Mouse (Mus musculus): ENCODE measurements around the gene Mical2. TPM values are rescaled to one million over a fixed set of nuclear protein-coding genes. Genes with fewer than 3 reads are reported as not detected.

Mical2 gene
- polyA plus RNA-seq, 1 experiment from 2014 or later, result 1.9 TPM

DNA sequence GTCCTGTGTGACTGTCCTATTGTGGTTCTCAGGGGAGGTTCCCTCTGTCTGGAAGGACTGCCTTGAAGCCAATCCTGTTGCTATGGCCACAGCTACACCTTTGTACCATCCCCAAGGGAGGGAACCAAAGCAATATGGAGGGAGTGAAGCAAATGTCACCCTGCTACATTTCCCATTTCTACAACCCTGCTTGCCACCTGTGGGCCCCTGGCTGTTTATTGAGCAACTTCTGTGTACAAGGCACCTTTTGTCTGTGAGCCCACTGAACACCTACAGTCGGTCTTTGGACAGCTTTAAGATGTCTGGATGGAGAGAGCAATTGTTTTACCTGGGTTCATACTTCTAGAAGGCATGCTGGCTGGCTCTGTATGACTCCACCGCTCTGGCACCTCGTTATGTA is 46.0 kb downstream of the Mical2 start:
- WGBS, result 85% methylated on average over 3 of the region's 3 CpGs
- H3K9ac ChIP-seq, result no peak overlapping the region
- no peak for ATAC-seq (ENCODE audit: low read depth)
- H3K27me3 ChIP-seq, result no peaks in the 10 kb centered on the region
- H3K4me1 ChIP-seq (replicated peaks), result peaks cover 40% of the 10 kb centered on the region
- no peak overlapping the region for H3K4me3 ChIP-seq
- no peaks in the 10 kb centered on the region for H3K36me3 ChIP-seq
- H3K9me3 ChIP-seq, result no peaks in the 10 kb centered on the region
- H3K27ac ChIP-seq (replicated peaks), result no peak overlapping the region
- no peak overlapping the region for H3K4me2 ChIP-seq

DNA sequence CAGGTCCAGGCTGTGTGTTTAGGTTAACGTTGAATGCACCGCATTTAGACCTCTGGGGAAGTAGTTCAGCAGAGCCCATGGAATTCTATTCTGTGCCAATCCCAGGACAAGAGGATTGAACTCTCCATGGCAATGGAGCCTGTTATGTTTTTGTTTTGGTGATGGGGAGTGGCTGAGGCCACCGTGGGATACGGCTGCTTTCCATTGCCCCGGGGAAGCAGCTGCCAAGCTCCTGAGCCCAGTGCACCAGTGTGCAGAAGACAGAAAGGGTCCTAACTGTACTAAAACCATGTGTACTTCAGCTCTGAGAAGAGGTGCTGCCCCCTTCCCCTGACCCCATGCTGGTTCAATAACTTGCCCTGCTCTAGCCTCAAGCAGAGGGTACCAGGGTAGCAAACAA is 47.0 kb downstream of the Mical2 start:
- no peaks in the 10 kb centered on the region for H3K36me3 ChIP-seq
- H3K27me3 ChIP-seq, result no peaks in the 10 kb centered on the region
- no peak overlapping the region for H3K4me2 ChIP-seq
- 34% methylated on average over 5 of the region's 5 CpGs for WGBS
- H3K4me1 ChIP-seq (replicated peaks), result peaks cover 40% of the 10 kb centered on the region
- H3K9ac ChIP-seq, result no peak overlapping the region
- H3K9me3 ChIP-seq, result no peaks in the 10 kb centered on the region
- H3K4me3 ChIP-seq, result no peak overlapping the region
- H3K27ac ChIP-seq (replicated peaks), result peak overlapping the region; percentile 46
- peak; percentile 50 for ATAC-seq (ENCODE audit: low read depth)

DNA sequence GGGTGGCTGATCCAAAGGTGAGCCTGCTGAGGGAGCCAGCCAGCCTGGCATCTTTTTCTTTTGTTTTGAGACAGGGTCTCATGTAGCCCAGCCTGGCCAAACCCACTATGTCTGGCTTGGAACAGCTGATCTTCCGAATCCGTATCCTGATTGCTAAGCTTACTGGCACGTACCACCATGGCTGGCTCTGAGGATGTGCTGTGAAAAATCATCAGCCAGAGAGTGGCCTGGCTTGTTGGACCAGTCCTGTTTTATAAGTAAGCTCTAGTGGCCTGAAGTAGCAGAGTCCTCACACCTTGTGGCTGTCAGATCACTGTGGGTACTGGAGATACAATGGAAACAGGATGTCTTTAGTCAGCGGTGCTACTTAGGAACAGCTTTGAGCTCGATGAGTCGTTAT is 47.8 kb downstream of the Mical2 start:
- Histone ChIP-seq H3K27me3 (no peaks in the 10 kb centered on the region), H3K4me2 (no peak overlapping the region), H3K27ac (replicated peaks) (no peak overlapping the region), H3K9ac (no peak overlapping the region), H3K9me3 (no peaks in the 10 kb centered on the region), H3K4me1 (replicated peaks) (peaks cover 40% of the 10 kb centered on the region), H3K36me3 (no peaks in the 10 kb centered on the region), H3K4me3 (no peak overlapping the region)
- no peak for ATAC-seq (ENCODE audit: low read depth)
- WGBS, result 81% methylated on average over 6 of the region's 6 CpGs

DNA sequence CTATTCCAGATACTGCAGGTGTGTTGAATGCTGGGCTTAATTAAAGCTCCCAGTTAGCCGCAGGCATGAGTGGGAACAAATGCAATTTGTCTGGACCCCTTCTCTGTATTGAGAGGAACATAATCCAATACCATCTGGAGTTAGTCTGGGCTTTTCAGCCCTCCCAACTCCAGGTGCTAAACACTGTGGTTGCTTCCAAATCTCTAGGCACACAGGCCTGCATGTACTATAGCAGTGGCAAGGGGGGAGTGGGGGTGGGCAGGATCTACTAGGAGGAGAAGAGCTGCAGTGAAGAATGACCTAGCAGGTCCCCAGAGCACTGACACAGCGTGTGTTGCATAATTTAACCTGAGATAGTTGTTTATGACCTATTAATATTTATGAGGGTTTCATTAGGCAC is 49.0 kb downstream of the Mical2 start:
- no peak overlapping the region for H3K4me3 ChIP-seq
- H3K9me3 ChIP-seq, result no peaks in the 10 kb centered on the region
- no peak overlapping the region for H3K9ac ChIP-seq
- H3K36me3 ChIP-seq, result no peaks in the 10 kb centered on the region
- WGBS, result 43% methylated on average over 2 of the region's 2 CpGs
- H3K4me2 ChIP-seq, result no peak overlapping the region
- ATAC-seq (ENCODE audit: low read depth), result no peak
- no peak overlapping the region for H3K27ac ChIP-seq (replicated peaks)
- H3K4me1 ChIP-seq (replicated peaks), result peaks cover 40% of the 10 kb centered on the region
- no peaks in the 10 kb centered on the region for H3K27me3 ChIP-seq

DNA sequence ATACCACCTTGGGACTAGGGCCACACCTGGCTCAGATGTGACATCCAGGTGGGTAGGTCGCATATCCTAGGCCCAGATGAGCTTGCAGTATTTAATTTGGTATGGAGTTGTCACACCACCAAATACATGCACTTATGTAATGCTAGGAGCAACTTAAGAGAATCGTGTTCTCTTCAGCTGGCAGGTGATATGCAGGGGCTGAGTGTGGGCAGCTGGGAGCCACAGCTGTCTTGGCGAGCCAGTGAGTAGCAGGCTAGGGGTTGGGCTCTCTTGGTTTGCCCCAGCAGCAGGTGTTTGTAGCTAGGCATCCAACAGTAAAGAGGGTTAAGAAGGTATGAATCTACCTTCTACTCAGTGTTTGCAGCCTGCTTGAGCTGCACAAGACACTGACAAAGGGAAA is 49.4 kb downstream of the Mical2 start:
- H3K27me3 ChIP-seq, result no peaks in the 10 kb centered on the region
- no peak overlapping the region for H3K4me2 ChIP-seq
- WGBS, result 69% methylated on average over 3 of the region's 3 CpGs
- H3K36me3 ChIP-seq, result no peaks in the 10 kb centered on the region
- ATAC-seq (ENCODE audit: low read depth), result no peak
- H3K27ac ChIP-seq (replicated peaks), result no peak overlapping the region
- H3K4me3 ChIP-seq, result no peak overlapping the region
- H3K4me1 ChIP-seq (replicated peaks), result peaks cover 40% of the 10 kb centered on the region
- no peaks in the 10 kb centered on the region for H3K9me3 ChIP-seq
- H3K9ac ChIP-seq, result no peak overlapping the region

DNA sequence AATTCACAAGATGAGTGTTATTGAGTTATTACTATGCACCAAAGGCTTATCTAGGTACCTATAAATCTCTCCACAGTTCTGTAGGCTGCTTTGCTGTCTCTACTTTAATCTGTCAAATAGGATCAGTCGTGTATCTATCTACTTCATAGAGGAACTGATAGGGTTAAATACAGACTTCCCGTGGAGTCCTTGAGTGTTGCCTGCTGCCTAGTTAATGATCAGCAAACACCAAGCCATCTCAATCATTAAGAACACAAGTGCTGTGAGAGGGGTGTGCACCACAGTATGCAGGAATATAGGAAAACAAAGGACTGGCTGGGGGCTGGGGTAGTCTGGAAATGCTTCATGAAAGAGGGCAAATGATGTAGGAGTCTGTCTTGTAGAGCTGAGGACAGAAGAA is 50.2 kb downstream of the Mical2 start:
- no peaks in the 10 kb centered on the region for H3K36me3 ChIP-seq
- no peak overlapping the region for H3K9ac ChIP-seq
- 26% methylated on average over 2 of the region's 2 CpGs for WGBS
- H3K9me3 ChIP-seq, result no peaks in the 10 kb centered on the region
- H3K27ac ChIP-seq (replicated peaks), result no peak overlapping the region
- H3K4me3 ChIP-seq, result no peak overlapping the region
- ATAC-seq (ENCODE audit: low read depth), result no peak
- peaks cover 37% of the 10 kb centered on the region for H3K4me1 ChIP-seq (replicated peaks)
- H3K4me2 ChIP-seq, result no peak overlapping the region
- no peaks in the 10 kb centered on the region for H3K27me3 ChIP-seq

DNA sequence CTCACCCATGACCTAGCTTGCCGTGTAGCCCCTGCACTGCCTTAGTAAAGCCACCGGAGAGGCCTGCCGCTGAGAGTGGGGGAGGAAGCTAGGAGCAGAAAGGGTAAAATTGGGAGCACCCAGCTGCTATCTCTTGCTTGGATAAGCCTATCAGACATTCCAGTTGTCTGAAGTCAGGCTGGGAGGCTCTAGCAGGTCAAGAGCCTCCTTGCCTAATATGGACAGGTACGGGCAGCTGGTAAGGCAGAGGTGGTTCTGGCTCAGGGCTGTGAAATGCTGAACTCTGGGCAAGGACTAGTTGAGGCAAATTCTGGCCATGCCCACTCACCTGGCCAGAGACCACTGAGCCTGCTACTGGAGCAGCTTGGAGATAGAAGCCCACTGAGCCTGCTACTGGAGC is 51.2 kb downstream of the Mical2 start:
- no peak for ATAC-seq (ENCODE audit: low read depth)
- H3K27me3 ChIP-seq, result no peaks in the 10 kb centered on the region
- no peak overlapping the region for H3K4me3 ChIP-seq
- no peak overlapping the region for H3K9ac ChIP-seq
- no peak overlapping the region for H3K27ac ChIP-seq (replicated peaks)
- no peaks in the 10 kb centered on the region for H3K9me3 ChIP-seq
- H3K4me2 ChIP-seq, result no peak overlapping the region
- 90% methylated on average over 4 of the region's 4 CpGs for WGBS
- peaks cover 34% of the 10 kb centered on the region for H3K4me1 ChIP-seq (replicated peaks)
- H3K36me3 ChIP-seq, result no peaks in the 10 kb centered on the region

DNA sequence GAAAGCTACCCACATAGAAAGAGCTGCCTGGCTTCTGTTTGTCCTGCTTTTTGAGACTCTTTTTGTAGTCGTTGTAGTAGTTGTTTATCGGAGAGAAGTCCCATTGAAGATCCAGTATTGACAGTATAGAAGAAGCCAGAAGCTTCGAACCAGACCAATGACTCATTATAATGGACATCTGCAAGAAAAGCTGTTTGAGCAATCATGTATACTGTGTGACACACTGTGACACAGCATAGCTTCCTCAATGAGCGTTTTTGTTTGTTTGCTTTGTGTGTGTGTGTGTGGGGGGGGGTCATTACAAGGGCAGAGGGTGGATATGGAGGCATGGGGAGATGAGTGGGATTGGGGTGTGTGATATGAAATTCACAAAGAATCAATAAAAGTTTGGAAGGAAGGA is 53.0 kb downstream of the Mical2 start:
- H3K9ac ChIP-seq, result no peak overlapping the region
- no peak overlapping the region for H3K27ac ChIP-seq (replicated peaks)
- H3K4me3 ChIP-seq, result no peak overlapping the region
- no peaks in the 10 kb centered on the region for H3K27me3 ChIP-seq
- peaks cover 18% of the 10 kb centered on the region for H3K4me1 ChIP-seq (replicated peaks)
- H3K4me2 ChIP-seq, result no peak overlapping the region
- ATAC-seq (ENCODE audit: low read depth), result no peak
- H3K36me3 ChIP-seq, result no peaks in the 10 kb centered on the region
- WGBS, result 70% methylated on average over 4 of the region's 4 CpGs
- H3K9me3 ChIP-seq, result no peaks in the 10 kb centered on the region

DNA sequence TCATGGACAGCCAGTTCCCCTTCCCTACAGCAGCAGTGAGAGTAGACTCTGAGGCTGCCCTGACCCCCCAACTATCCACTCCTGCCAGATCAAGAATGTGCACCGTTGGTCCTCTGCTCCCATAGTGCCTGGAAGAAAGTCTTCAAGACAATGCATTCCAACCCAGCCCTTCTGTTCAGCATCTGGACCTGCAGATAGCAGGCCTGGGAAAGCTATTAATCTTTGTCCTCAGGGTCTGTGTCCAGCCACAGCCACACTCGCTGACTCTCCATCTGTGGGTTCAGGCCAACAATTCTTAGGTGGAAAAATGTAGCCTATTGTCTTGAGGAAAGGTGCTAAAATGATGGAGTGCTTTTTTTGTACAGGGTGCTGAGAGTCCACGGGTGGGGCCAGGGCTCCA is 54.8 kb downstream of the Mical2 start:
- no peaks in the 10 kb centered on the region for H3K9me3 ChIP-seq
- H3K27ac ChIP-seq (replicated peaks), result no peak overlapping the region
- ATAC-seq (ENCODE audit: low read depth), result no peak
- no peak overlapping the region for H3K4me3 ChIP-seq
- no peaks in the 10 kb centered on the region for H3K36me3 ChIP-seq
- H3K9ac ChIP-seq, result no peak overlapping the region
- H3K27me3 ChIP-seq, result no peaks in the 10 kb centered on the region
- H3K4me2 ChIP-seq, result no peak overlapping the region
- WGBS, result 40% methylated on average over 3 of the region's 3 CpGs
- no peaks in the 10 kb centered on the region for H3K4me1 ChIP-seq (replicated peaks)

DNA sequence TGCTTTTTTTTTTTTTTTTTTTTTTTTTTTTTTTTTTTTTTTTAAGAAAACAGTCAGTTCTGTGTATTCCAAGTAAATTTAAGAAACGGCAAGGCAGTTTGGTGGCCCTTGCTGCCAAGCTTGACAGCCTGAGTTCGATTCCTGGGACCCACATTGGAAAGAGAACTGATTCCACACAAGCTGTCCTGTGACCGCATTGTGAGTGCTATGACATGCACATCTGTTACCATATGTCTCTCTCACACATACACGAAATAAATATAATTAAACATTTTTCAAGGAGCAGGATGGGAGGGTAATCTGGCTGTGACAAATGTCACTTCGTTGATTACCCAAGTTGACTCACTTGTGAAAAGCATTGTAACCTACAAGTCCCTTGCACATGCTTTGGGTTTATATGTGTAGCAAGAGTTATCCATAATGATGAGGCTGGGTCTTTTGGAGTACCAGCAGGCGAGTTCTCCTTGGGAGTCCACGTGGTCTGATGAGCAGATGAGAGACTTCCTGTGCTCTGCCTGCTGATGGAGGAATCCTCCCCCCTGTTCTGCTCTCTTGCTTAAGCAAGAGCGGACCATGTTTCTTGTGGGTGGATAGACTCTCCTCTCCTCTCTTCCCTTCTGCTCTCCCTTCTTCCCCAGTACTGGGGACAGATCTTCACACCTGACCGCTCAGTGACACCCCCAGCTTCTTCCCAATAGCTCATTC is 58.1 kb downstream of the Mical2 start:
- Histone ChIP-seq H3K9ac (no peak overlapping the region), H3K4me3 (no peak overlapping the region), H3K27me3 (no peaks in the 10 kb centered on the region), H3K9me3 (no peaks in the 10 kb centered on the region), H3K4me2 (no peak overlapping the region), H3K27ac (replicated peaks) (no peak overlapping the region), H3K4me1 (replicated peaks) (no peaks in the 10 kb centered on the region), H3K36me3 (no peaks in the 10 kb centered on the region)
- no peak for ATAC-seq (ENCODE audit: low read depth)
- 85% methylated on average over 9 of the region's 9 CpGs for WGBS

DNA sequence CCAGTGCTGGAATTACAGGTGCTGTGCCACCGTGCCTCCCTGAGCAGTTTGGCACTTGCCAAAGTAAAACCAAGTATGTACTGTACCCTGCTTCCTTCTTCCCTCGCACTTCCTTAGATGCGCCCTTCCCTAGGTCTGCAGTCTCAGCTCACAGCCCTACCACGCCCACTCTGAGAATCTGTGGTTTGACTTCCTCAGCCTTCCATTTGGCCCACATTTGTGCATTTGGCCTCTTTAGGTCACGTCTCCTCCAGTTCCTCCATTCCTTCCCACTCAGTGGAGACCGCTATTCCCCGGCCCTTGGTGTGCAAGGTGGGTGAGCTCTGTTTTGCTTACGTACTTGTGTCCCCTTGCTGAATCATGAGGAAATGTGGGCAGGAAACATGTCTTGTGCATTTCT is 59.9 kb downstream of the Mical2 start:
- Histone ChIP-seq H3K4me2 (no peak overlapping the region), H3K36me3 (no peaks in the 10 kb centered on the region), H3K27ac (replicated peaks) (no peak overlapping the region), H3K9ac (no peak overlapping the region), H3K27me3 (no peaks in the 10 kb centered on the region), H3K4me3 (no peak overlapping the region), H3K9me3 (no peaks in the 10 kb centered on the region), H3K4me1 (replicated peaks) (no peaks in the 10 kb centered on the region)
- WGBS, result 82% methylated on average over 8 of the region's 8 CpGs
- no peak for ATAC-seq (ENCODE audit: low read depth)

DNA sequence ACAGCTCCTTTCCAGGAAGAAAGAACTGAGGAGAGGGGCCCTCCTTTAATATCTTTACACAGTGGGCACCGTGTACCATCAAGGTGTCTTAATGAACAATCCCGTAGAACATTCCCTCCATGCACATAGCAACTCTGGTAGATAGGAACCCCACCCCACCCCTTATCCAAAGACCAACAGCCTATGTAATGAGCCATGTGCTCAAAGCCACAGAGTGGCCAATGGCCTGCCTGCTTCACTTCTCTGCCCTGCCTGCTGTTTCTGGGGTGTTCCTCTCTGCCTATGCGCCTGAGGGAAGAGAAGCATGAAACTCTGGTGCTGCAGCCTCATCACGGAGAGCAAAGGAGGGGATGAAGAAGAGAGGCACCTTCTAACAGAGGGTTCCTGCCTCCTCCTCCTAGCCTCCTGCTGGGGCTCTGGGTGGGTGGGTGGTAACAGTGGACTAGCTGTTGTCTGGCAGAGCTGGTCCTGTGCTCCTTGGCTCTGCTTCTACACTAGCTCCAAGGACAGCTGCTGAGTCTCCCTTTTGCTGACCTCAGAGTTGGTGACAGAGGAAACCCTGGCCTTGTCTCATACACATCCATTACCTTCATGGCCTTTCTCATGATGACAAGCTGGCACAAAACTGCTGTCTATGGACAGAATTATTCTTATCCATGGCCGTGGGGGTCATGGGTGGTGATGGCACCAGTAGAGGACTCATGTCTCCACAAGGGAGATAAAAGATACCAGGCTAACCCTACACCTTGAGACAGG is 62.9 kb downstream of the Mical2 start:
- 83% methylated on average over 5 of the region's 5 CpGs for WGBS
- H3K4me1 ChIP-seq (replicated peaks), result no peaks in the 10 kb centered on the region; the same call in 1 of the 2 replicates
- no peak overlapping the region for H3K4me2 ChIP-seq
- no peaks in the 10 kb centered on the region for H3K9me3 ChIP-seq
- H3K36me3 ChIP-seq, result no peaks in the 10 kb centered on the region
- ATAC-seq (ENCODE audit: low read depth), result no peak
- no peak overlapping the region for H3K4me3 ChIP-seq
- H3K9ac ChIP-seq, result no peak overlapping the region
- no peak overlapping the region for H3K27ac ChIP-seq (replicated peaks)
- no peaks in the 10 kb centered on the region for H3K27me3 ChIP-seq

DNA sequence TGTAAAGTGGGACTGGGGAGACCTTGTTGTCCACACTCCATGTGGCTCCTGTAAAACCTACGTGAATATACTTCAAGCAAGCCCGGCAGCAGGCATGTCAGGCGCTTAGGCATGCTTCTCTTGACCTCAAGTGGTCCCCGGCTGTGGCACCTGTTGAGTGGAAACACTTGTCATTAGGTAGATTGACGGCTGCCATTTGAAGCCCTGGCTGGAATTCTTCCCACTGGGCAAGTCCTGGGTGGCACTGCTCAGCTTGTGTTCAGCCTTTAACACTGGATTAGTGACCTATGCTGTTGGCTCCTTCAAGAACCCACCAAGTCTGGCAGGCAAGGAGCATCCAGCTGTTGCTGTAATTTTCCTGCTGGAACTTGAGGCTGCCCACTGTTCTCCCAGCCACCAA is 63.9 kb downstream of the Mical2 start:
- no peaks in the 10 kb centered on the region for H3K27me3 ChIP-seq
- H3K9ac ChIP-seq, result no peak overlapping the region
- H3K27ac ChIP-seq (replicated peaks), result no peak overlapping the region
- 74% methylated on average over 5 of the region's 5 CpGs for WGBS
- no peaks in the 10 kb centered on the region; the same call in 1 of the 2 replicates for H3K4me1 ChIP-seq (replicated peaks)
- ATAC-seq (ENCODE audit: low read depth), result no peak
- no peak overlapping the region for H3K4me3 ChIP-seq
- no peaks in the 10 kb centered on the region for H3K36me3 ChIP-seq
- no peak overlapping the region for H3K4me2 ChIP-seq
- no peaks in the 10 kb centered on the region for H3K9me3 ChIP-seq
